Mouse (Mus musculus) lung, adult 2 months (tissue): ENCODE data around the gene Men1. TPM values are rescaled to one million over a fixed set of nuclear protein-coding genes. Genes with fewer than 3 reads are reported as not detected.

Experiments
- DNase-seq: peaks from one replicate; pipeline ENCODE4 v3.0.0; 2022
- H3K4me1 ChIP-seq: fragments of 200-500 bp; 2 replicates; pipeline ENCODE4 v1.6.1; 2011; ENCODE audit warnings: low read length; ENCODE audit not compliant: control insufficient read depth, insufficient read depth
- H3K4me3 ChIP-seq: fragments of 200-500 bp; replicated peaks from 2 replicates; pipeline ENCODE3; 2011; ENCODE audit warnings: low read depth, mild to moderate bottlenecking, control low read depth, low read length; ENCODE audit errors: extremely low read depth
- CTCF ChIP-seq: fragments of 200-500 bp; IDR thresholded peaks from 2 replicates; pipeline ENCODE4 v1.5.1; 2011; ENCODE audit warnings: mild to moderate bottlenecking, low read length, control low read depth; ENCODE audit not compliant: insufficient read depth
- POLR2A ChIP-seq: fragments of 200-500 bp; IDR thresholded peaks from 2 replicates; pipeline ENCODE4 v1.6.1; 2011; ENCODE audit warnings: low read depth, mild to moderate bottlenecking, control low read depth, low read length, borderline replicate concordance; ENCODE audit errors: extremely low read depth
- WGBS: fragments of 180-500 bp; shearing (Covaris S2); methylation state at CpG from one replicate; pipeline ENCODE4 v1.1.7; 2018; 5-methylcytosine and 5-hydroxymethylcytosine counted together
- polyA plus RNA-seq: library from polyadenylated mRNA; depleted of rRNA; stranded (reverse); fragments of >200 nt; gene quantifications from 2 replicates; pipeline ENCODE4 v1.2.3, GENCODE M21; 2012

Men1 gene
- polyA plus RNA-seq, 1 experiment: 52.1 TPM

DNA sequence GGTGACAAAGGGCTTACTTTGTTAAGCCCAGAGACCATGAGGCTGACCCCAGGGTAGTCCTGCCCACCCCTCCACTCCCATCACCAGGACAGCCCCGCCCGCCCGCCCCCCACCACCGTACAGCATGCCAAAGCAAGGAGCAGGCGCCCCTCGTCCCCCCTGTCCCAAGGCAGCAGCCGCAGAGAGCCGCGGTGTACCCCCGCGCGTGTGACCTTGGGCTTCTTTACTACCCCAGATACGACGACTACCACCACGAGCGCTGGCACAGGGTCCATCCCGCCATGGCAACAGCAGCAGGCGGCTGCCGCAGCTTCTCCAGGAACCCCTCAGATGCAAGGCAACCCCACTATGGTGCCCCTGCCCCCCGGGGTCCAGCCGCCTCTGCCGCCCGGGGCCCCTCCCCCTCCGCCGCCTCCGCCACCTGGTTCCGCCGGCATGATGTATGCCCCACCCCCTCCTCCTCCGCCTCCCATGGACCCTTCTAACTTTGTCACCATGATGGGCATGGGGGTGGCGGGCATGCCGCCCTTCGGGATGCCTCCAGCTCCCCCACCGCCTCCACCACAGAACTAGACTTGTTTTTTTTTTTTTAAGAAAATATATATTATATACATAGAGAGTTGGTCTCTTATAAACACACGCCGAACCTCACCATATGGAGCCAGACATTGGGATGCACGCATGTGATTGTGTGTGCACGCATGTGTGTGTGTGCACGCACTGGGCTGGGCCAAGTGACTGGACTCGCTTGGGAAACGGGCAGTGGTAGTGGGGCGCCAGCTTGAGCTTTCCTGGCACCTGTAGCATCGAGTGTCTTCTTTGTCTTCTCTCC, 40.9 kb downstream of the Men1 start:
- 91% methylated on average over 42 of the region's 42 CpGs for WGBS

DNA sequence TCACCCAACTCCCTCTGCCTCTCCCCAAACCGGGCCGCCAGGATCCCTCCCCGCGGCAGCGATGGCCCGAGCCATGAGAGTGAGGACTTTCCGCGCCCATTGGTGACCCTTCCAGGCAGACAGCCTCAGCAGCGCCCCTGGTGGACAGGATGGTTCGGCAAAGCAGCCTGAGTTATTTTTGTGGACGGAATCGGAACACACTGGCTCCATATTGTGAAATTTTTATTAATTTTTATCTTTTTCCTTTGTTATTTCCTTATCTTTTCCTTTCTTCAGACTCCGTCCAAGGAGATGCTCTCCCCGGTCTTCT, 41.4 kb downstream of the Men1 start:
- DNase-seq: peak; percentile 56
- Histone ChIP-seq H3K4me1 (peaks cover 9% of the 10 kb centered on the region; the same call in 1 of the 2 replicates), H3K4me3 (no peak overlapping the region)
- WGBS: 68% methylated on average over 14 of the region's 14 CpGs
- TF ChIP-seq POLR2A: no peak
- peak; percentile 56 for TF ChIP-seq CTCF

More for the DNA sequence above, 40.9 kb downstream of the Men1 start:
- DNase-seq: no peak
- H3K4me3 ChIP-seq: no peak overlapping the region
- TF ChIP-seq POLR2A (no peak), CTCF (no peak)
- peaks cover 9% of the 10 kb centered on the region for H3K4me1 ChIP-seq

DNA sequence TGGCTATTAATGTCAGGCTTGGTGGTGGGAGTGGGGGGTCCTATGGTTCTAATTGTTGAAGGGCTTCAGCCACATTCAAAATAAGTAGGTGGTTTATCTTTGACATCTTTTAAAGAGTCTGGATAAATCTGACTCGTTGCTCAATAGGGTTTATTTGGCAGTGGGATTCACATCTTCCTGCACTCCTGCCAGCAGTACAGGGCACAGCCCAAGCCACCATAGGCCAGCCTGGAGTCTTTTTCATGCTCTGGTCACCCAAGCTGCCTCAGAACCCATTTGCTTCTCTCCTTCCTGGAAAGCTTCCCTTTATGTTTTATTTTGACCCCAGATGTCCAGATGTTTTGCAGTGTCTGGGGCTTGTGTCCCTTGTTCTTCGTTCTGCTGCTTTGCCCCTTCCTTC, 41.9 kb downstream of the Men1 start:
- 57% methylated on average over 2 of the region's 2 CpGs for WGBS
- Histone ChIP-seq H3K4me3 (no peak overlapping the region), H3K4me1 (peaks cover 8% of the 10 kb centered on the region; the same call in 1 of the 2 replicates)
- no peak for TF ChIP-seq POLR2A
- TF ChIP-seq CTCF: no peak
- DNase-seq: no peak

DNA sequence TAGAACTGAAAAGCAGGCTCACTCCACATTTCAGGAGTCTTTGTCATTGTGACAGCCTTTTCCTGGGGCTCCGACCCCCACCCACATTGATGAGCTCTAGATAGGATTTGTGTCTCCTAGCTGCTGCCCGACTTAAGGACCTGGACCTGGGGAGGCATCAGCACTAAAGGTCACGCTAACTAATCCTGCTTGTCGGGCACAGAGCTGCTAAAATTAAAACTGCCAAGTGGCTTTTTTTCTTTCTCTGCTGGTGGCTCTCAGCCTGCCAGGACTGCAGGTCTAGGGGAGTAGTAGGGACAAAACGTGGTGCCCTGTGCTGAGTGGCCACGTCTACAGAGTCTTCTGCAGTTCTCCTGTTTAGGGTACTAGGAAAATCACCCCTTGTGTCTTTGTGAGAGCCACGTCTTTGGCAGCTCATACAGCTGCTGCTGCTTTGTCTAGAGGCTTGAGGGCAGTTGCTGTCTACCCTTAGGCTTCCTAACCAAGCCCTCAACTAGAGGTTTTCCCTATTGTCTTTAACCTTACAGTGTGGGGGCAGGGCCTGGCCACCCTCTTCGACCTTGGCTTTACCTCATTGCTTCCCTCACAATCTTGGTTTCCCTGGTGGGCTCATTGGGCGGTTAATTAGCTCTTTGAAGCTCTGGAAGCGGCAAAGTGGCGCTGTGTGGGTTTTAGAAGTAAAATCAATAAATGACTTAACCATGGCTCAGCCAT, 42.7 kb downstream of the Men1 start:
- Histone ChIP-seq H3K4me3 (no peak overlapping the region), H3K4me1 (no peaks in the 10 kb centered on the region; the same call in 1 of the 2 replicates)
- no peak for TF ChIP-seq CTCF
- TF ChIP-seq POLR2A: no peak
- no peak for DNase-seq
- 82% methylated on average over 11 of the region's 11 CpGs for WGBS

DNA sequence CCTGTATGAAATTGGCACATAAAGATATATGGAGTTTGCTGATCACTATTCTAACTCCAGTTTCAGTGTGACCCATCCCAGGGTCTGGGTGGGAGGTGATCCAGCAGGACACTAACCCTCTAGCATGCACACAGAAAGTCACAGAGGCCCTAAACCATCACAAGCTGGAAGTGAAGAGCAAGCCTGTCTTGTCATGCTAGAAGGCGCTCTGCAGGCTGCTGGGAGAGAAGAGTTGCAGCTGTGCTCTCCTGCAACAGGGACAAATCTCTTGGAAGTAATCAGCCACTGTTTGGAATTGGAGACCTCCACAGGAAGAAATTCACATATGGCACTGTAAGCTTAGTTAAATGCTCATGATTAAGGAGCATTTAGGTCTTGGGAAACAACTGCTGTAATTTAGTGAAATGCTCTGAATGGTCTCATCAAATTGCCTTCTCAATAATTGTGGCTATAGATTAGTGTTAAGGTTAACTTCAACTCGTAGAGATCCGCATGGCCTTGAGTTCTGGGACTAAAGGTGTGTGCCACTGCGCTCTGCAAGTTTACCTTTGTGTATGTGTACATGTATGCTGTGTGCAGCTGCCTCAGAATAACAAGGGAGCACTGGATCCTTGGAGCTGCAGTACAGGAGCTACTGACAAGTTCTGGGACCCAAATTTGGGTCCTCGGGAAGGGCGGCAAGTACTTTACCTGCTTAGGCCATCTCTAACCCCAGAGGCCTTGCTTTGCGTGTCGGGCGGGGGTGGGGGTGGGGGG, 45.8 kb downstream of the Men1 start:
- DNase-seq: no peak
- H3K4me1 ChIP-seq: peaks cover 8% of the 10 kb centered on the region
- TF ChIP-seq POLR2A: no peak
- no peak for TF ChIP-seq CTCF
- H3K4me3 ChIP-seq: no peak overlapping the region
- 91% methylated on average over 9 of the region's 9 CpGs for WGBS

DNA sequence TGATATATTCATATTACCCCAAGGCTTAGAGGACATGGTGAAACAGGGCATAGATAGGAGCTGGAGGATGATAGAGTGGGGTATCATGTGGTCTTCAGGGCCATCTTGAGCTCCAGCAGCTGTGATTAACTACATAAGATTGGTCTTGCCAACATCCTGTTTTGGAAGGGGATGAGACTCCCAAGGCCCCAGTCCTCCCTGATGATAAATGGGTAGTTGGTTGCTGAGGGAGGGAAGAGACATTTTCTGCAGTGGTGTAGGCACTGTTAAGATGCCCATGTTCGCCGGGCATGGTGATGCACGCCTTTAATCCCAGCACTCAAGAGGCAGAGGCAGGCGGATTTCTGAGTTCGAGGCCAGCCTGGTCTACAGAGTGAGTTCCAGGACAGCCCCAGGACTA, 46.5 kb downstream of the Men1 start:
- H3K4me3 ChIP-seq: no peak overlapping the region
- DNase-seq: no peak
- TF ChIP-seq POLR2A (no peak), CTCF (no peak)
- H3K4me1 ChIP-seq: peaks cover 8% of the 10 kb centered on the region
- 96% methylated on average over 5 of the region's 5 CpGs for WGBS

DNA sequence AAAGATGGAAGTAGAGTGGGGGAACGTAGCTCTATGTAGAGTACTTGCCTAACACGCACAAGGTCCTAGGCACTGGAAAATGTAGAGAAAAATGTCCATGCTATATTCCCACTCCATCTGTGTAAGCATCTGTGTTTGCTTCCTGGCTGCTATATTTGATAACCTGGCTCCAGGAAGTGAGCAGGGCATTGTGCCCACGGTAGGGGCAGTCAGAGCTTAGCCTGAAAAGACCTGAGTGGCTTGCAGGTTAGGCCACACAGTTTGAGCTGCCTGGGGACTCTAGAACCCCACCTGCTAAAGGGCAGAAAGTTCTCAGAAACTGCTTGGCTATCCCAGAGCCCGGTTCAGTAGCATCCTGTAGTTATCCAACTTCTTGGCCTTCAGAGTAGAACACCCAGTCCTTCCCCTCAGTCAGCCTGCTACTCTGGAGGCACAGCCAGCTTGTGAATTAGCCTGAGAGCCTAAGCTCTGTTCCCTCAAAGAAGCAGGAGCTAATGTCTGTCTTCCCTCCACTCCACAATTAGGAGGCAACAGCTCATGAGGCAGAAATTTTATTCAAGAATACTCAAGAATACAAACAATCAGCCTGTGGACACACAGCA, 47.6 kb downstream of the Men1 start:
- H3K4me3 ChIP-seq: no peak overlapping the region
- H3K4me1 ChIP-seq: peaks cover 8% of the 10 kb centered on the region
- TF ChIP-seq POLR2A (no peak), CTCF (no peak)
- WGBS: 27% methylated on average over 4 of the region's 4 CpGs
- no peak for DNase-seq

DNA sequence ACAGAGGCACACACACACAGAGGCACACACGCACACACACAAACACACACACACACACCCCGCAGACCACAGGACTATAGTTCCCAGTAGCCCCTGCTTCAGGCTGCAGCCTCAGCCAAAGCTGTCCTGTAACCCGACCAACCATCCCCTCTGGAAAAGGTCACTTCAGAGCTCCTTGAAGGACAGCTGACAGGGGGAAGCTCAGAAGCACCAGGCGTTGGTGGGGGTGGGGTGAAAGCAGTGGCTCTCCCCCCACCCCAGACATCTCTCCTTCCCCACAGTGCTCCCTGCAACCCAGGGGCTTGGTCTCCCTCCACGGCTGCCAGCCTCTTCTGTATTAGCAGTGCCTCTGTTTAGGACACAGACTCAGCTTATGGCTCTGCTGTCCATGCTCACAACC, 48.7 kb downstream of the Men1 start:
- peaks cover 8% of the 10 kb centered on the region for H3K4me1 ChIP-seq
- TF ChIP-seq CTCF (no peak), POLR2A (no peak)
- WGBS: 31% methylated on average over 5 of the region's 5 CpGs
- H3K4me3 ChIP-seq: no peak overlapping the region
- DNase-seq: no peak

DNA sequence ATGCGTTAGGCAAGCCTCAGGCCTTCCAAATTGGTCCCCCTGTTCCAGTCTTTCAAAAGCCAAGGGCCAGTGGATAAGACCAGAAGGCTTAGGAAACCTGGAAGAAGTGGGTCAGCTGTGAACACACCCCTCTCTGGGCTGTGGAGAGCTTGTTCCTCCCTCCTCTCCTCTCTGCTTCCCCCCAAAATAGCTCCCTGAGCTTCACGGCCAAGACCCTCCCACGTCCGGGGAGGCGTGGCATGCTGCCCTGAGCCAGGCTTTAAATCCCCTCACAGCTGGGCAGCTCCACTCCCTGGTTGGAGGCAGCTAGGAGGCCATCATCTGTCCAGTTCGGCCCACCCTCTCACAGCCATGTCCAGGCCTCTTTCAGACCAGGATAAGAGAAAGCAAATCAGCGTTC, 49.3 kb downstream of the Men1 start, which contains the start of gene Pygm:
TSS of gene Pygm (plus strand) at position 272 of the 400 bp plus-strand sequence.
- peak; percentile 40 for DNase-seq
- 13% methylated on average over 7 of the region's 7 CpGs for WGBS
- Histone ChIP-seq H3K4me3 (peak within 1 kb of the TSS; percentile 42), H3K4me1 (peaks cover 8% of the 10 kb centered on the region)
- peak; percentile 80; the same call in 1 of the 2 replicates for TF ChIP-seq POLR2A
- no peak for TF ChIP-seq CTCF
